Mouse (Mus musculus): Measurements from ENCODE around the gene Tmem150c.
A peak's percentile ranks its signal among the peaks of the same experiment; 100 is the strongest.

The Tmem150c gene

GRCm38 (mm10) chr5:100054807-100055547 lies 104.6 kb downstream of the Tmem150c start:
- DNase-seq (ENCODE audit: low spot score in 2 of 2): no peak

- DNase-seq (ENCODE audit: low spot score in 2 of 2): no peak
Measured at GRCm38 (mm10) chr5:100052728-100053127, 106.9 kb downstream of the Tmem150c start.

GRCm38 (mm10) chr5:100049904-100050303 lies 109.7 kb downstream of the Tmem150c start:
- no peak for DNase-seq (ENCODE audit: low spot score in 2 of 2)

DNA sequence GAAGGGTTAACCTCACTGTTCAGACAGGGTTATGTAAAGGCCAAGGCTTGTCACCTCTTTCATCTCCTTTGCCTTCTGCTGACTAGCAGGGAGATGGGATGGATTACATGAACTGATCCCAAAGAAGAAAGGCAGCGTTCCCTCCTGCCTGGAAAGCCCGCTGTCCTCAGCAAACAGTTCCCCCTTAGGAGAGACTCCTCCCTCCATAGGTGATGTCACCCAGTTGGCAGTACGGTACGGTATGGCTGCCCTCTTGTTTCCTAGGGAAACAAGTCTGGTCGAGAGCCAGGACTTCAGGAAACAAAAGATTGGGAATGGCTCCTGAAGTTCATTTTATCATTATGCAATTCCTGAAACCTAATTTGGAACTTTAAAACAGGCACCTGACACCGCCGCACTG lies 111.7 kb downstream of the Tmem150c start:
- no peak for DNase-seq (ENCODE audit: low spot score in 2 of 2)

- DNase-seq (ENCODE audit: low spot score in 2 of 2): no peak
Measured at GRCm38 (mm10) chr5:100047143-100047640, 112.4 kb downstream of the Tmem150c start.

- DNase-seq (ENCODE audit: low spot score in 2 of 2): no peak
Measured at GRCm38 (mm10) chr5:100046096-100046495, 113.5 kb downstream of the Tmem150c start.

DNA sequence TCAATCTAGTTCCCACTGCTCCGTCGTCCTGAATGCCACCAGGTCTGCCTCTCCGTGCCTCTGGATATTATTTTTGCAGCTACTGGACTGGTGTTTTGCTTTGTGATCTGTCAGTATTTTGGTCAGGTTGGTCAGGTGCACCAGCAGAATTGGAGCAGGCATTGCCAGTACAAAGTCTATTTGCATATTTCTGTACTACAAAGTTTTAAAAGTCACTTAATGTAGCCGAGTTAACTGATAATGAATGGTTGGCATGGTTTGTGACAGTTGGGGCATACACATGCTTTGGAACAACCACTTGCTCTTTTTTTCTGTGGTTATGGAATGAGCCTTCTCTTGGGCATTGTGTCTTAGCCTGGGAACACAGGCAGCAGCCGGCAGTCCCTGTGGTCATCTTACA lies 115.0 kb downstream of the Tmem150c start:
- DNase-seq (ENCODE audit: low spot score in 2 of 2): no peak

DNA sequence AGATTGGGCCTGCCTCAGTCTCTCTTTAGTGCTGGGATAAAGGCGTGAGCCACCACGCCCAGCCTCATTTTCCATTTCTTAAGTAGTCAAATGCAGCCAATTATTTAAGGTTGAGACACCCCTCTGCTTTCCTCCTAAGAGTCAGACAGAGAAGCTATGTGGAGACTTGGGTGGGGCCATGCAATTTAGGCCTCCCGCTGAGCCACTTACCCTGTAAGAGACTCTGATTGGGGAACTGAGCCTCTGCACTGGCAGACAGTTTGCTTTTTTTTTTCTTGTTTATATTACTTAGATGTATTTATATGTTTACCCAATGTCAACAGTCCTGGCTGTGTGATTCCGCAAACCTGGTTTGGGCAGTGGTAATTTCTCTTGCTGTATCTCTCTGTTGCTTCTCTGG lies 115.6 kb downstream of the Tmem150c start:
- no peak for DNase-seq (ENCODE audit: low spot score in 2 of 2)

DNA sequence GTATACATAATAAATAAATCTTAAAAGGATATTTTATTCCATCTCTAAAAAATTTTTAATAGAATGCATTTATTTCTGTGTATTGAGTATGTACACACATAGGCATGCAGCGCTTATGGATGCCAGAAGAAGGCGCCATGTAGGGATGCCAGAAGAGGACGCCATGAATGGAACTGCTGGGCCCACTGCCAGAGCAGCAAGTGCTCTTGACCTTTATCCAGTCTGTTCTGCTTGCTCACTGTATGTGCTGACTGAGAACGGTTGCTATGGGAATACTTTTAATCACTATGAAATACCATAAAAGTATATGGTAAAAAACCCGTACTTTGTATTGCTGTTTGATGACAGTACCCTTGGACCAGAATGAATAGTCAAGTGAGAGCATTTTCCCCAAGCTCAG lies 116.2 kb downstream of the Tmem150c start:
- peak; percentile 77 to 78 for DNase-seq (ENCODE audit: low spot score in 2 of 2)

GRCm38 (mm10) chr5:100042467-100042866 lies 117.1 kb downstream of the Tmem150c start:
- DNase-seq (ENCODE audit: low spot score in 2 of 2): no peak

DNA sequence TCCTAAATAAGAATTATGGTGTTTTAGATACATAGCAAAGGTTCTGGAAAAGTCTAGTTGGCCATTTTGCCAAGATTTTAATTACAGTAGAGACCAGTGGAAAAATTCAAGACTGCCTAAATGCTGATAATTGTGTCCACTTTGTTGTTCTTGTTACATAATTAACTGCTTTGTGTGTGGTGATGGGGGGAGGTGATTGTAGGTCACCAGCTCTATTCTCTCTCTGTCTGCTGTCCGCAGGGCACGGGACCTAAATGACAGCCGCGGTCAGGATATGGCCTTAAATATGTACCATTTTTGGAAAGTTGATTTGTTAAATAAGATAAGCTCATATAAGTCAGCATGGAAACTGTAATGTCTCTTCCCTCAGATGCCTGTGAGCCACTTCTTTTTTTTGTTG lies 118.3 kb downstream of the Tmem150c start:
- no peak for DNase-seq (ENCODE audit: low spot score in 2 of 2)

DNA sequence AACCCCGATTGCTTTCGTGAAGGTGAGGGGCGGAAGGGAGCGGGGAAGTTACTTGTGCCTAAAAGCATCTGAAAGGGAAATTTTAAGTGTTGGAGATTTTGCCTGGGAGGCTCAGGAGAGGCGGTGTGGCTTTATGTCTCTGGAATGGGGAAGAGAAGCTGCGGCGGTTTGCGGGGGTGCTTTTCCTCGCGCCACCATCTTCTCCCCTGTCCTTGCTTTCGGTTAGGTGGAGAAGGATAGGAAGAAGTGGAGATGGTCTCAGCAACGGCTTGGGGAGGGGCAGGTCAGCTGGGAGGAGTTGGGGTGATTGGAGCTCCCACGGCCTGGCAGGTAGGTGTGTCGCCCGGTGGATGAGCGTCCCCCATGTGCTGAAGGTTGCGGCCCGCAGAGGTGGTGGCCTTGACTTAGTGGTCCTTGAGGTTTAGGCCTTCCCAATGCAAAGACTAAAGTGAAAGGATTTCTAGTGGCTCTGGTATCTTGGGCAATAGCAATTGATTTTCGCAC lies 119.3 kb downstream of the Tmem150c start:
- DNase-seq (ENCODE audit: low spot score in 2 of 2): peak; percentile 56 to 67

- DNase-seq (ENCODE audit: low spot score in 2 of 2): peak; percentile 98 to 99
Measured at GRCm38 (mm10) chr5:100039602-100040142, 119.9 kb downstream of the Tmem150c start, which contains the start of the genes Hnrnpdl and Enoph1. TSS of gene Hnrnpdl (minus strand) at chr5:100039664. TSS of gene Enoph1 (plus strand) at chr5:100039985.

GRCm38 (mm10) chr5:100038714-100039601 lies 120.7 kb downstream of the Tmem150c start:
- DNase-seq (ENCODE audit: low spot score in 2 of 2): peak; percentile 96 to 98

DNA sequence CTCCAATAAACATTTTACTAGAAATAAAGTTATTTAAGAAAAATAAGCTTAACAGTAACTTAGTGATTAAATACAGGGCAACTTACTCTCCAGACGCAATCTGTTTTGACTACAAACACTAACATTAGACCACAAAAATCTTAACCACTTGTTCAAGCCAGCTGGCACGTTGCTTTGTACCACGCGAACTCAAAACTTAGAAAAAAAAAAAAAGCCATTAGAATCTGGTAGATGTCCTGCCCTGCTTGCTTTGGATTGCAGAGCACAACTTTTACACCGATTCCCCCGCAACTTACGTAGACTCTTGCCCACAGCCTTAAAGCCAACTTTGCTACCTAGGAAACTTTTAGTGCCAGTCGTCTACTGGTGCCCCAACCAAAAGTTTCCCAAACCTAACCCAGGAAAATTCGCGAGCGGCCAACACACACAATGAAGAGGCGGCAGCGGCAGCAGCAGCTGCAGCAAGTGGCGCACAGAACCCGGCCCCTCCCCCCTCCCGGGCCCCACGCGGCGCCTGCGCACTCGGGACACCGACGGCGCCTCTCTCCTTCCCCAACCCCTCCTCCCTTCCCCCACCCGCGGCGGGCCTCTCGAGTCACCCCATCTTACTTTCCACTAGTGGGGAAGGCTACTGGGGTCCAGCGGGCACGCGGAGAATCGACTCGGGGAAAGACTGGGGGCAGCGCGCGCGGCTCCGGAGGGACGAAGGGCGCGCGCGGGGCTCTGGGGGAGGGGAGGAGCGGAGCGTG lies 121.5 kb downstream of the Tmem150c start:
- peak; percentile 91 to 94 for DNase-seq (ENCODE audit: low spot score in 2 of 2)

DNA sequence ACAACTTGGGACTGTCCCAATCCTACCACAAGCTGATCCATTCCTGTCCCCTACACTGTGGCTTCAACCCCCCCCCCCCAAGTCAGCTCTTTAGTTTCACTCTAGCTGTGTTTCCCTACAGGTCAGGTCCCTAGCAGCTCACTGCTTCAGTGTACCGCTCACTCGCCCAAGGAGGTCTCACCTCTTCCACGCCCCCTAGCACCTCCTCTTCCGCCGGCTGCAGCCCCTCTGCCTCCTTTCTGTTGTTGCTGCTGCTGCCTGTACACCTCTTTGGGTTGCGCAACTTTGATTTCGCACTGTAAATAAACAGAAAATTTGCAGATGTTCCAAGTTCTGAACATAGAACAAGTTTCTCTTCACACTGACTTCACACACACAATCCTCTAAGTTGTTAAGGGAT lies 122.9 kb downstream of the Tmem150c start:
- DNase-seq (ENCODE audit: low spot score in 2 of 2): peak in 1 of 2 experiments; percentile 40

- no peak for DNase-seq (ENCODE audit: low spot score in 2 of 2)
Measured at GRCm38 (mm10) chr5:100035950-100036349, 123.7 kb downstream of the Tmem150c start.

- DNase-seq (ENCODE audit: low spot score in 2 of 2): no peak
Measured at GRCm38 (mm10) chr5:100032646-100033045, 127.0 kb downstream of the Tmem150c start.

- no peak for DNase-seq (ENCODE audit: low spot score in 2 of 2)
Measured at GRCm38 (mm10) chr5:100032107-100032506, 127.5 kb downstream of the Tmem150c start.

GRCm38 (mm10) chr5:100030069-100030468 lies 129.5 kb downstream of the Tmem150c start:
- DNase-seq (ENCODE audit: low spot score in 2 of 2): peak; percentile 59 to 83

Measured in right cerebral cortex, postnatal 10 days (tissue).